Mouse (Mus musculus) left cerebral cortex, postnatal 36 days (tissue): ENCODE results near the gene St6galnac3. TPM values are rescaled to one million over a fixed set of nuclear protein-coding genes. Genes with fewer than 3 reads are reported as not detected.

Experiments used
- DNase-seq, 2 experiments: peaks; one replicate each; pipeline ENCODE4 v3.0.0; 2021 to 2022; ENCODE audit warnings: low spot score in 2 of 2, mixed read lengths in 1 of 2
- intact Hi-C: fragments of 180-260 bp; cut with DNase I; formaldehyde crosslinking; loops from one replicate; pipeline ENCODE4 v1.15.1; 2025
- total RNA-seq, 2 experiments: library from RNA; stranded (reverse); gene quantifications; 2 replicates each; pipeline ENCODE4 v1.2.3; 2021

St6galnac3 gene
- total RNA-seq, 2 experiments from 2014 or later: 16.9 to 20.2 TPM

- intact Hi-C loops: no loop called here
- DNase-seq: no peak
Measured at GRCm38 (mm10) chr3:153735796-153736549, 11.0 kb upstream of the St6galnac3 start.

GRCm38 (mm10) chr3:153734741-153735140 is 9.8 kb upstream of the St6galnac3 start:
- intact Hi-C loops: no loop called here

GRCm38 (mm10) chr3:153733364-153734159 is 8.6 kb upstream of the St6galnac3 start:
- intact Hi-C loops: no loop called here
- no peak for DNase-seq

More at GRCm38 (mm10) chr3:153734741-153735140, 9.8 kb upstream of the St6galnac3 start:
- no peak for DNase-seq

- intact Hi-C loops: no loop called here
Measured at GRCm38 (mm10) chr3:153732749-153733148, 7.8 kb upstream of the St6galnac3 start.

GRCm38 (mm10) chr3:153732035-153732434 is 7.1 kb upstream of the St6galnac3 start:
- no peak for DNase-seq
- intact Hi-C loops: no loop called here

More at GRCm38 (mm10) chr3:153732749-153733148, 7.8 kb upstream of the St6galnac3 start:
- DNase-seq: no peak

GRCm38 (mm10) chr3:153728577-153728976 is 3.6 kb upstream of the St6galnac3 start:
- intact Hi-C loops: no loop called here
- no peak for DNase-seq

- intact Hi-C loops: no loop called here
- no peak for DNase-seq
Measured at GRCm38 (mm10) chr3:153723467-153724079, 1.4 kb downstream of the St6galnac3 start.

- intact Hi-C loops: no loop called here
- DNase-seq: no peak
Measured at GRCm38 (mm10) chr3:153721525-153721924, 3.4 kb downstream of the St6galnac3 start.

- intact Hi-C loops: no loop called here
- no peak for DNase-seq
Measured at GRCm38 (mm10) chr3:153720922-153721321, 4.1 kb downstream of the St6galnac3 start.

GRCm38 (mm10) chr3:153720296-153720695 is 4.7 kb downstream of the St6galnac3 start:
- DNase-seq: no peak
- intact Hi-C loops: no loop called here

GRCm38 (mm10) chr3:153719256-153719970 is 5.6 kb downstream of the St6galnac3 start:
- intact Hi-C loops: no loop called here
- no peak for DNase-seq

- DNase-seq: no peak
- intact Hi-C loops: no loop called here
Measured at GRCm38 (mm10) chr3:153718724-153719123, 6.2 kb downstream of the St6galnac3 start.

- intact Hi-C loops: no loop called here
Measured at GRCm38 (mm10) chr3:153717742-153718141, 7.2 kb downstream of the St6galnac3 start.

GRCm38 (mm10) chr3:153715646-153716045 is 9.3 kb downstream of the St6galnac3 start:
- intact Hi-C loops: no loop called here
- no peak for DNase-seq

More at GRCm38 (mm10) chr3:153717742-153718141, 7.2 kb downstream of the St6galnac3 start:
- no peak for DNase-seq

GRCm38 (mm10) chr3:153710545-153710944 is 14.4 kb downstream of the St6galnac3 start:
- intact Hi-C loops: no loop called here
- no peak for DNase-seq

- DNase-seq: no peak
- intact Hi-C loops: no loop called here
Measured at GRCm38 (mm10) chr3:153707687-153708086, 17.3 kb downstream of the St6galnac3 start.

GRCm38 (mm10) chr3:153706901-153707300 is 18.1 kb downstream of the St6galnac3 start:
- DNase-seq: no peak
- intact Hi-C loops: no loop called here

GRCm38 (mm10) chr3:153701752-153702740 is 22.9 kb downstream of the St6galnac3 start:
- intact Hi-C loops: no loop called here
- no peak for DNase-seq
